ENCODE assay signal across 30 mouse cellular contexts in genomic region chr1:92309381-92309780, GRCm38 (mm10).
DNase-seq lines count a peak whose midpoint lies in the region; ATAC-seq and TF ChIP-seq lines count a peak whose summit lies in the region.
"Had no signal": no experiment of that assay in that cellular context is flagged by ENCODE, and none has a peak within 500 bp of the region (broad histone marks: within the 10 kb centered on the region; RNA-seq: fewer than 3 reads in every experiment).

No protein-coding gene starts in this region.

- 0 out of 2 replicates have a peak, but pooled peaks cover 4% of the 10 kb centered on the region for H3K4me1 ChIP-seq in forebrain, postnatal 0 days (ENCODE audit: insufficient read depth)
- no peaks in the 10 kb centered on the region for H3K4me1 ChIP-seq in forebrain, embryonic 13.5 days
- no peaks in the 10 kb centered on the region for H3K4me1 ChIP-seq in heart, embryonic 12.5 days (replicated peaks)
- H3K4me1 ChIP-seq: embryonic facial prominence, embryonic 12.5 days; forebrain, embryonic 12.5 days; heart, embryonic 15.5 days; midbrain, embryonic 13.5 days had no signal

- no peak for TF ChIP-seq CTCF in forebrain, postnatal 0 days (IDR thresholded peaks at IDR 0.05; ENCODE audit: low read depth)

- no peak overlapping the region for H3K4me2 ChIP-seq in forebrain, postnatal 0 days (ENCODE audit: low read depth)
- H3K4me2 ChIP-seq in forebrain, embryonic 13.5 days = no peak overlapping the region
- H3K4me2 ChIP-seq in heart, embryonic 12.5 days = no peak overlapping the region
- H3K4me2 ChIP-seq: embryonic facial prominence, embryonic 12.5 days; forebrain, embryonic 12.5 days; heart, embryonic 15.5 days; hindbrain, embryonic 14.5 days; midbrain, embryonic 13.5 days; neural tube, embryonic 15.5 days had no signal

- no peak overlapping the region for H3K27ac ChIP-seq in forebrain, postnatal 0 days (ENCODE audit: low read depth, low read length)
- H3K27ac ChIP-seq in forebrain, embryonic 13.5 days = no peak overlapping the region
- H3K27ac ChIP-seq in heart, embryonic 12.5 days (ENCODE audit: poor library complexity, severe bottlenecking) = no peak overlapping the region
- H3K27ac ChIP-seq: embryonic facial prominence, embryonic 12.5 days; forebrain, embryonic 12.5 days; heart, embryonic 15.5 days; hindbrain, embryonic 14.5 days; liver, embryonic 14.5 days; macrophage; midbrain, embryonic 13.5 days; neural tube, embryonic 15.5 days; stomach, postnatal 0 days had no signal

- no peak overlapping the region for H3K4me3 ChIP-seq in forebrain, postnatal 0 days (ENCODE audit: low read depth, low read length)
- H3K4me3 ChIP-seq in forebrain, embryonic 13.5 days = no peak overlapping the region
- no peak overlapping the region for H3K4me3 ChIP-seq in heart, embryonic 12.5 days
- H3K4me3 ChIP-seq: embryonic facial prominence, embryonic 12.5 days; forebrain, embryonic 12.5 days; heart, embryonic 15.5 days; midbrain, embryonic 13.5 days; neural tube, embryonic 15.5 days had no signal

- ATAC-seq in forebrain, postnatal 0 days = peak; percentile 51
- no peak for ATAC-seq in forebrain, embryonic 13.5 days
- ATAC-seq in heart, embryonic 12.5 days (ENCODE audit: insufficient number of reproducible peaks, low FRiP score) = no peak
- ATAC-seq: intestine, postnatal 0 days; midbrain, embryonic 13.5 days had no signal

- H3K9me3 ChIP-seq in forebrain, postnatal 0 days (ENCODE audit: low read length) = no peaks in the 10 kb centered on the region
- H3K9me3 ChIP-seq in forebrain, embryonic 13.5 days (replicated peaks) = 0 out of 2 replicates have a peak, but pooled peaks cover 6% of the 10 kb centered on the region
- H3K9me3 ChIP-seq in heart, embryonic 12.5 days (replicated peaks) = no peaks in the 10 kb centered on the region
- H3K9me3 ChIP-seq: embryonic facial prominence, embryonic 12.5 days; forebrain, embryonic 12.5 days; G1E; heart, embryonic 15.5 days; neural tube, embryonic 15.5 days had no signal

- WGBS in forebrain, postnatal 0 days = 69% methylated on average over 6 of the region's 6 CpGs
- WGBS in forebrain, embryonic 13.5 days = 74% methylated on average over 6 of the region's 6 CpGs
- WGBS in heart, embryonic 12.5 days = 86% methylated on average over 6 of the region's 6 CpGs

- no peaks in the 10 kb centered on the region for H3K36me3 ChIP-seq in forebrain, postnatal 0 days (ENCODE audit: insufficient read depth)
- H3K36me3 ChIP-seq in forebrain, embryonic 13.5 days (ENCODE audit: poor library complexity, severe bottlenecking) = no peaks in the 10 kb centered on the region
- no peaks in the 10 kb centered on the region for H3K36me3 ChIP-seq in heart, embryonic 12.5 days
- H3K36me3 ChIP-seq: embryonic facial prominence, embryonic 12.5 days; forebrain, embryonic 12.5 days; G1E; heart, embryonic 15.5 days; midbrain, embryonic 13.5 days; neural tube, embryonic 15.5 days had no signal

- DNase-seq in forebrain, postnatal 0 days = peak; percentile 14
- DNase-seq in heart, adult 8-10 months (ENCODE audit: low spot score) = peak; percentile 10
- DNase-seq in brain, adult 2 months (ENCODE audit: low read depth, low spot score) = peak; percentile 39
- peak; percentile 24 for DNase-seq in heart, postnatal 4 days
- DNase-seq in right cerebral cortex, postnatal 14 days = no peak
- DNase-seq: adrenal gland, adult 8-10 months; cerebellum, adult 11 months; cerebellum, adult 9-10 months; cerebellum, postnatal 36 days; embryo, embryonic 11 days; kidney, adult 9 months; kidney, postnatal 14 days; liver; lung, adult 2 months; lung, postnatal 10 days; thymus, adult 2 months; thymus, postnatal 36 days had no signal

- H3K27me3 ChIP-seq in forebrain, postnatal 0 days (ENCODE audit: insufficient read depth, low read length) = no peaks in the 10 kb centered on the region; the same call in 1 of the 2 replicates
- H3K27me3 ChIP-seq in forebrain, embryonic 13.5 days = no peaks in the 10 kb centered on the region
- H3K27me3 ChIP-seq in heart, embryonic 12.5 days (replicated peaks) = no peaks in the 10 kb centered on the region
- H3K27me3 ChIP-seq: embryonic facial prominence, embryonic 12.5 days; forebrain, embryonic 12.5 days; heart, embryonic 15.5 days; midbrain, embryonic 13.5 days; neural tube, embryonic 15.5 days had no signal

- H3K9ac ChIP-seq in forebrain, postnatal 0 days = no peak overlapping the region
- H3K9ac ChIP-seq in forebrain, embryonic 13.5 days = no peak overlapping the region
- H3K9ac ChIP-seq in heart, embryonic 12.5 days = no peak overlapping the region
- H3K9ac ChIP-seq: embryonic facial prominence, embryonic 12.5 days; forebrain, embryonic 12.5 days; heart, embryonic 15.5 days; hindbrain, embryonic 14.5 days; liver, embryonic 14.5 days; midbrain, embryonic 13.5 days; neural tube, embryonic 15.5 days had no signal
